In the genomic region with DNA sequence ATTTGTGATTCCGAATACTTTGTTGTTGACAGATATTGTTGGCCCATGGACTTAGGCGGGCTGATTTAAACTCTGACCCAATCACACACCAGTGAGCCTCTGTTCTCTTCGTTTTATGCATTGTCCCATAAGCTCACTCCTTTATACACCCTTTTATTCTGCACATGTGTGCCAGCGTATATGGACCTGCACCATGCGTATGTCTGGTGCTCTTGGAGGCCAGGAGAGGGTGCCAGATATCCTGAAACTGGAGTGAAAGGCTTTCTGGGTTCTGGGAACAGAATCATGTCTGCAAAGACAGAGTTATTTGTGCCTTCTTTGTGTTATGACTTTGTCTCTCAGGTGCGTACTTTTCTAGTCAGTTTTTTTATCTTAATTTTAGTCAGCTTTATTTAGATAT, we compare ENCODE assay signal across 22 mouse cellular contexts. TPM values are rescaled to one million over a fixed set of nuclear protein-coding genes. Genes with fewer than 3 reads are reported as not detected.
DNase-seq lines count a peak whose midpoint lies in the region; ATAC-seq and TF ChIP-seq lines count a peak whose summit lies in the region.
"Had no signal": no experiment of that assay in that cellular context is flagged by ENCODE, and none has a peak within 500 bp of the region (broad histone marks: within the 10 kb centered on the region; RNA-seq: fewer than 3 reads in every experiment).

No protein-coding gene starts in this region.

- no peak overlapping the region for H3K4me3 ChIP-seq in cerebellum, adult 2 months (replicated peaks; ENCODE audit: insufficient read depth, low read depth, low read length)
- H3K4me3 ChIP-seq in layer of hippocampus, adult 2 months, result no peak overlapping the region
- H3K4me3 ChIP-seq in neural tube, embryonic 14.5 days (ENCODE audit: low read depth, low read length), result no peak overlapping the region
- H3K4me3 ChIP-seq in neural tube, embryonic 15.5 days (replicated peaks), result no peak overlapping the region
- H3K4me3 ChIP-seq: embryonic facial prominence, embryonic 12.5 days; heart, embryonic 13.5 days; liver, embryonic 15.5 days had no signal

- H3K4me1 ChIP-seq in cerebellum, adult 2 months (ENCODE audit: control insufficient read depth, insufficient read depth, low read length), result no peaks in the 10 kb centered on the region; the same call in 1 of the 2 replicates
- H3K4me1 ChIP-seq in neural tube, embryonic 14.5 days (ENCODE audit: control insufficient read depth, insufficient read depth, low read length), result no peaks in the 10 kb centered on the region
- no peaks in the 10 kb centered on the region for H3K4me1 ChIP-seq in neural tube, embryonic 15.5 days
- H3K4me1 ChIP-seq: embryonic facial prominence, embryonic 12.5 days; heart, embryonic 13.5 days; liver, embryonic 15.5 days had no signal

- no peak for DNase-seq in cerebellum, adult 2 months
- DNase-seq in cerebellum, postnatal 4 days (ENCODE audit: low spot score in 2 of 2), result no peak
- DNase-seq in layer of hippocampus, adult 2 months (ENCODE audit: low spot score in 2 of 2), result no peak
- no peak for DNase-seq in layer of hippocampus, postnatal 25 days (ENCODE audit: extremely low spot score in 1 of 2, low spot score in 1 of 2)
- no peak for DNase-seq in adrenal gland, adult (ENCODE audit: inconsistent age in 2 of 2, low spot score in 1 of 2)
- no peak for DNase-seq in heart, adult 9 months (ENCODE audit: low spot score in 2 of 2)
- DNase-seq: gastrocnemius, postnatal 36 days; kidney, postnatal 36 days; thymus, postnatal 36 days had no signal

- TF ChIP-seq CTCF in cerebellum, adult 2 months (IDR thresholded peaks at IDR 0.05; ENCODE audit: borderline replicate concordance, insufficient read depth, low read depth, low read length), result peak; percentile 3; the same call in 1 of the 2 replicates
- TF ChIP-seq CTCF in layer of hippocampus, adult 2 months (conservative IDR thresholded peaks at IDR 0.05), result 0 out of 2 replicates have a peak, but pooled peaks have one; percentile 10

- no peak overlapping the region for H3K27ac ChIP-seq in cerebellum, adult 2 months (ENCODE audit: insufficient read depth, low read length)
- H3K27ac ChIP-seq in layer of hippocampus, adult 2 months, result no peak overlapping the region
- H3K27ac ChIP-seq in neural tube, embryonic 14.5 days (ENCODE audit: low read depth, low read length), result no peak overlapping the region
- H3K27ac ChIP-seq in neural tube, embryonic 15.5 days (replicated peaks), result no peak overlapping the region
- H3K27ac ChIP-seq: embryonic facial prominence, embryonic 12.5 days; heart, embryonic 13.5 days; liver, embryonic 15.5 days had no signal

- no peaks in the 10 kb centered on the region for H3K27me3 ChIP-seq in cerebellum, adult 2 months (ENCODE audit: control insufficient read depth, insufficient read depth, low read length)
- no peaks in the 10 kb centered on the region for H3K27me3 ChIP-seq in neural tube, embryonic 14.5 days (ENCODE audit: control insufficient read depth, insufficient read depth, low read length)
- no peaks in the 10 kb centered on the region for H3K27me3 ChIP-seq in neural tube, embryonic 15.5 days (replicated peaks)
- H3K27me3 ChIP-seq: embryonic facial prominence, embryonic 12.5 days; heart, embryonic 13.5 days; liver, embryonic 15.5 days had no signal

- 85% methylated on average over 6 of the region's 6 CpGs for WGBS in cerebellum, adult 2 months
- WGBS in neural tube, embryonic 14.5 days, result 81% methylated on average over 6 of the region's 6 CpGs
- 87% methylated on average over 6 of the region's 6 CpGs for WGBS in neural tube, embryonic 15.5 days

- H3K9me3 ChIP-seq in neural tube, embryonic 14.5 days (ENCODE audit: control insufficient read depth, low read length), result no peaks in the 10 kb centered on the region
- no peaks in the 10 kb centered on the region for H3K9me3 ChIP-seq in neural tube, embryonic 15.5 days (replicated peaks)
- H3K9me3 ChIP-seq: embryonic facial prominence, embryonic 12.5 days; heart, embryonic 13.5 days had no signal

- no peaks in the 10 kb centered on the region for H3K36me3 ChIP-seq in neural tube, embryonic 14.5 days (ENCODE audit: control insufficient read depth, insufficient read depth, low read length)
- no peaks in the 10 kb centered on the region for H3K36me3 ChIP-seq in neural tube, embryonic 15.5 days
- H3K36me3 ChIP-seq: embryonic facial prominence, embryonic 12.5 days; heart, embryonic 13.5 days; liver, embryonic 15.5 days had no signal

- peak; percentile 28; the same call in 1 of the 2 replicates for ATAC-seq in neural tube, embryonic 14.5 days (ENCODE audit: low read depth)
- ATAC-seq in neural tube, embryonic 15.5 days (ENCODE audit: low FRiP score), result no peak

- no peak overlapping the region for H3K9ac ChIP-seq in neural tube, embryonic 14.5 days (replicated peaks; ENCODE audit: low read depth, low read length)
- no peak overlapping the region for H3K9ac ChIP-seq in neural tube, embryonic 15.5 days (replicated peaks)
- H3K9ac ChIP-seq: embryonic facial prominence, embryonic 12.5 days; heart, embryonic 13.5 days; liver, embryonic 15.5 days had no signal

- H3K4me2 ChIP-seq in neural tube, embryonic 14.5 days (ENCODE audit: low read depth, low read length), result no peak overlapping the region
- no peak overlapping the region for H3K4me2 ChIP-seq in neural tube, embryonic 15.5 days
- H3K4me2 ChIP-seq: embryonic facial prominence, embryonic 12.5 days; heart, embryonic 13.5 days; liver, embryonic 15.5 days had no signal

- no peak for TF ChIP-seq POLR2A in cerebellum, adult 2 months (IDR thresholded peaks at IDR 0.05; ENCODE audit: borderline replicate concordance, insufficient read depth, low read length)

RNA-seq across cellular contexts. Expression of gene 2310061N02Rik, which starts 3.5 kb away (rescaled TPM):
- polyA plus RNA-seq in cerebellum, adult 2 months (2012; rRNA removed), result not detected in 2 replicates
- not detected for total RNA-seq in layer of hippocampus, adult 2 months (2021)
- not detected for total RNA-seq in layer of hippocampus, postnatal 25 days (2021)
- polyA plus RNA-seq in neural tube, embryonic 14.5 days (2014; fragmentation: Nextera tagmentation; extraction: Ambion mirVana), result not detected in 2 replicates
- not detected in 2 replicates for polyA plus RNA-seq in neural tube, embryonic 15.5 days (2015; fragmentation: Nextera tagmentation; extraction: Ambion mirVana)
- total RNA-seq: adrenal gland, postnatal 14 days; gastrocnemius, postnatal 36 days; hematopoietic stem cell, adult 5-6 weeks; layer of hippocampus, postnatal 14 days; left cerebral cortex, postnatal 36 days; megakaryocyte, adult 5-6 weeks; neutrophil, adult 5-6 weeks had no signal
- polyA plus RNA-seq: embryonic facial prominence, embryonic 12.5 days; heart, embryonic 13.5 days; intestine, embryonic 14.5 days; liver, embryonic 15.5 days; spleen, adult 2 months had no signal

RNA-seq across cellular contexts. Expression of gene Krtap13-1, which starts 17.4 kb away (rescaled TPM):
- polyA plus RNA-seq in cerebellum, adult 2 months (2012; rRNA removed), result not detected in 2 replicates
- not detected for total RNA-seq in layer of hippocampus, adult 2 months (2021)
- not detected for total RNA-seq in layer of hippocampus, postnatal 25 days (2021)
- polyA plus RNA-seq in neural tube, embryonic 14.5 days (2014; fragmentation: Nextera tagmentation; extraction: Ambion mirVana), result not detected in 2 replicates
- polyA plus RNA-seq in neural tube, embryonic 15.5 days (2015; fragmentation: Nextera tagmentation; extraction: Ambion mirVana), result not detected in 2 replicates
- total RNA-seq: adrenal gland, postnatal 14 days; gastrocnemius, postnatal 36 days; hematopoietic stem cell, adult 5-6 weeks; layer of hippocampus, postnatal 14 days; left cerebral cortex, postnatal 36 days; megakaryocyte, adult 5-6 weeks; neutrophil, adult 5-6 weeks had no signal
- polyA plus RNA-seq: embryonic facial prominence, embryonic 12.5 days; heart, embryonic 13.5 days; intestine, embryonic 14.5 days; liver, embryonic 15.5 days; spleen, adult 2 months had no signal

RNA-seq across cellular contexts. Expression of gene Krtap27-1, which starts 39.8 kb away (rescaled TPM):
- polyA plus RNA-seq in cerebellum, adult 2 months (2012; rRNA removed), result not detected in 2 replicates
- not detected for total RNA-seq in layer of hippocampus, adult 2 months (2021)
- total RNA-seq in layer of hippocampus, postnatal 25 days (2021), result not detected
- not detected in 2 replicates for polyA plus RNA-seq in neural tube, embryonic 14.5 days (2014; fragmentation: Nextera tagmentation; extraction: Ambion mirVana)
- not detected in 2 replicates for polyA plus RNA-seq in neural tube, embryonic 15.5 days (2015; fragmentation: Nextera tagmentation; extraction: Ambion mirVana)
- total RNA-seq: adrenal gland, postnatal 14 days; gastrocnemius, postnatal 36 days; hematopoietic stem cell, adult 5-6 weeks; layer of hippocampus, postnatal 14 days; left cerebral cortex, postnatal 36 days; megakaryocyte, adult 5-6 weeks; neutrophil, adult 5-6 weeks had no signal
- polyA plus RNA-seq: embryonic facial prominence, embryonic 12.5 days; heart, embryonic 13.5 days; intestine, embryonic 14.5 days; liver, embryonic 15.5 days; spleen, adult 2 months had no signal

RNA-seq across cellular contexts. Expression of gene Krtap13, which starts 40.2 kb away (rescaled TPM):
- not detected in 2 replicates for polyA plus RNA-seq in cerebellum, adult 2 months (2012; rRNA removed)
- not detected for total RNA-seq in layer of hippocampus, adult 2 months (2021)
- not detected for total RNA-seq in layer of hippocampus, postnatal 25 days (2021)
- polyA plus RNA-seq in neural tube, embryonic 14.5 days (2014; fragmentation: Nextera tagmentation; extraction: Ambion mirVana), result not detected in 2 replicates
- polyA plus RNA-seq in neural tube, embryonic 15.5 days (2015; fragmentation: Nextera tagmentation; extraction: Ambion mirVana), result not detected in 2 replicates
- total RNA-seq: adrenal gland, postnatal 14 days; gastrocnemius, postnatal 36 days; hematopoietic stem cell, adult 5-6 weeks; layer of hippocampus, postnatal 14 days; left cerebral cortex, postnatal 36 days; megakaryocyte, adult 5-6 weeks; neutrophil, adult 5-6 weeks had no signal
- polyA plus RNA-seq: embryonic facial prominence, embryonic 12.5 days; heart, embryonic 13.5 days; intestine, embryonic 14.5 days; liver, embryonic 15.5 days; spleen, adult 2 months had no signal

RNA-seq across cellular contexts. Expression of gene 2310034C09Rik, which starts 47.4 kb away (rescaled TPM):
- polyA plus RNA-seq in cerebellum, adult 2 months (2012; rRNA removed), result not detected in 2 replicates
- total RNA-seq in layer of hippocampus, adult 2 months (2021), result not detected
- not detected for total RNA-seq in layer of hippocampus, postnatal 25 days (2021)
- not detected in 2 replicates for polyA plus RNA-seq in neural tube, embryonic 14.5 days (2014; fragmentation: Nextera tagmentation; extraction: Ambion mirVana)
- polyA plus RNA-seq in neural tube, embryonic 15.5 days (2015; fragmentation: Nextera tagmentation; extraction: Ambion mirVana), result not detected in 2 replicates
- total RNA-seq: adrenal gland, postnatal 14 days; gastrocnemius, postnatal 36 days; hematopoietic stem cell, adult 5-6 weeks; layer of hippocampus, postnatal 14 days; left cerebral cortex, postnatal 36 days; megakaryocyte, adult 5-6 weeks; neutrophil, adult 5-6 weeks had no signal
- polyA plus RNA-seq: embryonic facial prominence, embryonic 12.5 days; heart, embryonic 13.5 days; intestine, embryonic 14.5 days; liver, embryonic 15.5 days; spleen, adult 2 months had no signal
